Mouse (Mus musculus) lung, postnatal 0 days (tissue): ENCODE measurements around the gene Gm20388.

Experiments used
- CTCF ChIP-seq: IDR thresholded peaks from 2 replicates; pipeline ENCODE4 v1.5.1; 2016; ENCODE audit warnings: antibody characterized with exemption, mild to moderate bottlenecking
- EP300 ChIP-seq: IDR thresholded peaks from 2 replicates; pipeline ENCODE4 v1.6.1; 2016; ENCODE audit warnings: antibody characterized with exemption, mild to moderate bottlenecking, control low read depth

DNA sequence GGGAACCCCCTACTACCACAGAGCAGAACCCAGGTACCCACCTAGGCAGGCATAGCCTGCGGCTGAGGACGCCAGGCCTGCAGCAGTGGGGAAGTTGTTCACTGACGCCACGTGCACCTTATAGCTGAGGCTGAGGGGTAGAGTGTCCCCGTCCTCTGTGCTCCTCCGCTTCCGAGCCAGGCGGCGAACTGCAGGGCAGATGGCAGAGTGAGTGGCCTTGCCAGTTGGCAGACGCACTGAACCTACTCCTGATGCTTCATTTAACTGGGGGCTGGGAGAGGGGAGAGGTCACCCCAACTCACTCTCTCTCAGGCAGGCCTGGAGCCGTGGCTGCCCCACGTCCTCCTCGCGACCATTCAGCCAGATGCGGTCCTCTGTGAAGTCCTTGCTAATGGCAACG, 2528.7 kb downstream of the Gm20388 start:
- no peak for TF ChIP-seq CTCF
- TF ChIP-seq EP300 = no peak
